Mouse (Mus musculus) ES-E14 (cell line): Measurements from ENCODE around the gene Rsrp1.

Source experiments
- CHD2 ChIP-seq: IDR thresholded peaks from 2 replicates; pipeline ENCODE4 v1.6.1; 2014; ENCODE audit warnings: mild to moderate bottlenecking, low read depth, low read length, inconsistent platforms
- HCFC1 ChIP-seq: IDR thresholded peaks from 2 replicates; pipeline ENCODE4 v1.6.1; 2012; ENCODE audit warnings: low read length, inconsistent platforms, borderline replicate concordance; ENCODE audit not compliant: insufficient read depth
- MAFK ChIP-seq: IDR thresholded peaks from 2 replicates; pipeline ENCODE4 v1.6.1; 2014; ENCODE audit warnings: mild to moderate bottlenecking, low read depth, low read length, inconsistent platforms; ENCODE audit not compliant: insufficient read depth
- ZC3H11A ChIP-seq: IDR thresholded peaks from 2 replicates; pipeline ENCODE4 v1.6.1; 2012; ENCODE audit warnings: low read depth, mild to moderate bottlenecking, inconsistent platforms, low read length, borderline replicate concordance
- ZNF384 ChIP-seq: IDR thresholded peaks from 2 replicates; pipeline ENCODE4 v1.6.1; 2012; ENCODE audit warnings: low read depth, low read length, inconsistent platforms

DNA sequence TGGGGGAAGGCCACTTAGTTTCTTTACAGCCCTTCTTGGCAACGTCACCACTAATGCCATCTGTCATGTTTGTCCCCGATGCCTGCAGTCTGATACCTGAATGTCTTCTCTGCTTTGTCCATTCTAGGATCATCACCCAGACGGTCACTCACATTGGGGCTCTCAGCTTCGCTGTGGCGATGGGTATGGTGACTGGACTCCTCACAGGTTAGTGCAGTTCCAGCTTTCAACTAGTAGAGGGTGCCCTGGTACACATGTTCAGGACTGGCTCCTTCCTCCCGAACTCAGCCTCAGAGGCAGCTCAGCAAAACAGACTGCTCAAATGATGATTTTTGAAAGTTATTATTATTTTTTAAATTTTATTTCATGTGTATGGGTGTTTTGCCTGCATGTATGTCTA lies 31.3 kb upstream of the Rsrp1 start:
- TF ChIP-seq MAFK (no peak), HCFC1 (no peak), CHD2 (no peak), ZC3H11A (no peak), ZNF384 (no peak)
